Mouse (Mus musculus) heart, embryonic 16.5 days (tissue): ENCODE results near the gene Gpr180. TPM values are rescaled to one million over a fixed set of nuclear protein-coding genes. Genes with fewer than 3 reads are reported as not detected.
"Not testable (repeated sequence)": the region's sequence is repeated elsewhere in the genome, so short reads cannot be mapped to it uniquely, and the experiment has no call there.

Experiments
- ATAC-seq: fragments of 200-750 bp; cut with Nextera tagmentation; replicated peaks from 2 replicates; pipeline ENCODE4 v1.8.0; 2017; ENCODE audit warnings: moderate number of reproducible peaks; ENCODE audit not compliant: insufficient read depth, low FRiP score; ENCODE audit errors: extremely low read depth
- H3K27ac ChIP-seq: fragments of 300-500 bp; sonication (generic); 2 replicates; pipeline ENCODE4 v1.5.1; 2014; ENCODE audit warnings: mild to moderate bottlenecking, low read length, control low read depth, moderate library complexity
- H3K27me3 ChIP-seq: fragments of 300-500 bp; sonication (generic); 2 replicates; pipeline ENCODE4 v1.6.1; 2014; ENCODE audit warnings: low read length, mixed read lengths; ENCODE audit not compliant: control insufficient read depth, insufficient read depth
- H3K36me3 ChIP-seq: fragments of 300-500 bp; sonication (generic); 2 replicates; pipeline ENCODE4 v1.6.1; 2014; ENCODE audit not compliant: control insufficient read depth, insufficient read depth
- H3K4me1 ChIP-seq: fragments of 300-500 bp; sonication (generic); 2 replicates; pipeline ENCODE4 v1.6.1; 2014; ENCODE audit warnings: low read length, mixed read lengths; ENCODE audit not compliant: control insufficient read depth, insufficient read depth
- H3K4me2 ChIP-seq: fragments of 300-500 bp; sonication (generic); 2 replicates; pipeline ENCODE4 v1.6.1; 2014; ENCODE audit warnings: low read depth, mild to moderate bottlenecking, control low read depth, low read length
- H3K4me3 ChIP-seq: fragments of 300-500 bp; sonication (generic); 2 replicates; pipeline ENCODE4 v1.5.1; 2014; ENCODE audit warnings: mild to moderate bottlenecking, control low read depth, low read length
- H3K9ac ChIP-seq: fragments of 300-500 bp; sonication (generic); 2 replicates; pipeline ENCODE4 v1.6.1; 2014; ENCODE audit warnings: low read length, control low read depth
- H3K9me3 ChIP-seq: fragments of 300-500 bp; sonication (generic); replicated peaks from 2 replicates; pipeline ENCODE4 v1.6.1; 2016; ENCODE audit warnings: low read length; ENCODE audit not compliant: control insufficient read depth
- WGBS: fragments of 180-500 bp; shearing (Covaris S2); extraction: QIAGEN DNeasy Blood & Tissue Kit; methylation state at CpG from one replicate; pipeline ENCODE4 v1.1.7; 2014; 5-methylcytosine and 5-hydroxymethylcytosine counted together
- polyA plus RNA-seq: library from polyadenylated mRNA; unstranded; fragments of >200 nt; fragmentation: Nextera tagmentation; extraction: Ambion mirVana; gene quantifications from 2 replicates; pipeline ENCODE4 v1.2.1, GENCODE M21; 2015

The Gpr180 gene
- polyA plus RNA-seq = 39.3 and 41.5 TPM in 2 replicates

DNA sequence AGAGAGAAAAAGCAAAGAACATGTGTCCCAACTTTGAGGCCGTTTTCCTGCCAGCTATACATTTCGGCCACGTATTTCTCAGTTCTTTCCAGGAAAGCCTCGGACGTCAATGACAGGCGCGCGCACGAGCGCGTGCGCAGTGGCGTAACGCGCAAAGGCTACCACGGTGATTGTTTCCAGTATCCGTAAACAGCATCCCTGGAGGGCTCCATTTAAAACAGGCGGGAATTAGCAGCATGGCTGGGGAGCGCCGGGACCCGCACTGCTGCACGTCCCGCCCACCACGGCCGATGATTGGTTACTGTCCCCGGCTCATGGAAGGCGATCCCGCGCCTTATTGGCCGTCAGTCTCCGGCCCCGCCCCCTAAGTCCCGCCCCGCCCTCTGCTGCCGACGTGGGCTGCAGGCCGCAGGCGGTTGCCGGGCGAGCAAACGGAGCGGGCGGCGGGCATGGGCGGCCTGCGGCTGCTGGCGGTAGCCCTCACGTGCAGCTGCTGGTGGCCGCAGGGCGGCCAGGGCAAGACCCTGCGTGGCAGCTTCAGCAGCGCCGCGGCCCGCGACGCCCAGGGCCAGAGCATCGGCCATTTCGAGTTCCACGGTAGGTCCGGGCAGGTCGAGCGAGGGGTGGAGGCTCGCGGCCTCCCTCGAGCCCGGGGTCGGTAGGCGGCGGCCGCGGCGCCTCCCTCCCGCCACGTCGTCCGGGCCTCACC is at the start of gene Gpr180:
Gene Gpr180 (plus strand): TSS at position 415 of the 709 bp plus-strand sequence.
- WGBS = under 1% methylated on average over 72 of the region's 77 CpGs
- no peaks in the 10 kb centered on the region for H3K9me3 ChIP-seq
- H3K9ac ChIP-seq = peak within 1 kb of the TSS; percentile 95
- peaks cover 19% of the 10 kb centered on the region for H3K36me3 ChIP-seq
- peak within 1 kb of the TSS; percentile 90 for H3K4me3 ChIP-seq
- peak within 1 kb of the TSS; percentile 96 for H3K4me2 ChIP-seq
- no peaks in the 10 kb centered on the region for H3K27me3 ChIP-seq
- H3K4me1 ChIP-seq = peaks cover 12% of the 10 kb centered on the region
- peak within 1 kb of the TSS; percentile 67 for H3K27ac ChIP-seq
- peak; percentile 95 for ATAC-seq

DNA sequence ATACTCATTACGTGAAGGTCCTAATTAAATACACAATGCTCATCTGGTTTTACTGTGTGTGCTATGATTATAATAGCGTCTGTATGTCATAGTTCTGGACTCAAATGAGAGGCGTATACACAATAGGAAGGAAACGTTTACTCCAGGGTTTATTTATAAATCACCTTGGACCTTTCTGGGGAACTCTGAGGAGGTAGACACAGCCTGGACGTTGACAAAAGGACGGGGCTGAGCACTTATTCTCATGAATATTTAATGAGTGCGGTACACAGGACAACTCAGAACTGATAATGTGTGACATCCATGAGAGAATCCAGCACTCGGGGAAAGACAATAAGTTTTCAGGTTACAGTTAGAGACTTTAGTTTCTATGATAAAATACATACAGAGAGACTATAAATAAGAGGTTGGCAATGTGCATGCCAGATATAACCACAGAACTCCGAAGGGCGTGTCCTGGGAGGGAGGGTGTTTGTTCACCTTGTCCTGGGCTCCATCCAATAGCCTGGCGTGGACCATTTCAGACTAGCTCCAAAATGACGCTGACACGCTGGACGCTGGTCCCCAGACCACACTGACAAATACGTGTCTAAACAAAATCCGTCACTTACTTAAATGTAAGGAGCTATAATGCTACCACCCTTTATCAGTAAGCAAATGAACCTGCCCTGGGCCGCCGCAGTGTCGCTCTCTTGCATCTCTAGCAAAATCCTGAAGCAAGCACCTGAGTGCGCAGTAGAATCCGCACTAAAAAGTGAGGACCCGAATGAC is 48.3 kb upstream of the Gpr180 start:
- Histone ChIP-seq H3K9ac (peak overlapping the region; percentile 79), H3K36me3 (no peaks in the 10 kb centered on the region), H3K27me3 (0 out of 2 replicates have a peak, but pooled peaks cover 2% of the 10 kb centered on the region), H3K4me1 (peaks cover 5% of the 10 kb centered on the region; the same call in 1 of the 2 replicates), H3K9me3 (no peaks in the 10 kb centered on the region), H3K4me3 (peak overlapping the region; percentile 74), H3K4me2 (peak overlapping the region; percentile 68), H3K27ac (peak overlapping the region; percentile 77)
- 12% methylated on average over 22 of the region's 22 CpGs for WGBS
- ATAC-seq = peak; percentile 30; the same call in 1 of the 2 replicates

DNA sequence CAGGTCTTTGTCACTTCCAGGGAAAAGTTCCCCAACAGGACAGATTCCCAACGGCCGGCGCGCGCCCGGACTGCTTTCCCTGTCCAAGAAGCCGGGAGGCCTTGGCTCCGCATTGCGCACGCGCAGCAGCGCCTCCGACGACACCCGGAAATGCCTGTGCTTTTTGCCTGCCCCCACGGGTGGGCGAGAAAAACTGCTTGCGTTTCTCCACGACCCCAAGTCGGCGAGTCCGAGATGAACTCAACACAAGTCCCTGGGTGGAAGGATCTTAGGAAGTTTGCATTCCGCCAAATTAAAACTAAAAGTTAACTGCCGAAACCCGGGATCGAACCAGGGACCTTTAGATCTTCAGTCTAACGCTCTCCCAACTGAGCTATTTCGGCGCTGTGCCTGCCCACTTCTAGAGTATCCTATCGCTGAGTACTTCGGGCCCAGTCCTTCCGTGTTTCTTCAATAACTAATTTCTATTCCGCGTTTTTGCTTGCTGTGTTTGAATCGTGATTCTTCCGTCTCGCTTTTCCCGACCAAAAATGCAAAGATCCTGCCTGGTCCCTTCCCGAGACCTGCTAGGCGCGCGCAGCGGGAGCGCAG is 47.6 kb upstream of the Gpr180 start:
- Histone ChIP-seq H3K4me1 (peaks cover 5% of the 10 kb centered on the region; the same call in 1 of the 2 replicates), H3K9me3 (no peaks in the 10 kb centered on the region), H3K27me3 (no peaks in the 10 kb centered on the region), H3K27ac (peak overlapping the region; percentile 77), H3K9ac (peak overlapping the region; percentile 79), H3K4me3 (peak overlapping the region; percentile 74), H3K4me2 (peak overlapping the region; percentile 68), H3K36me3 (no peaks in the 10 kb centered on the region)
- peak; percentile 83 for ATAC-seq
- WGBS = under 1% methylated on average over 44 of the region's 44 CpGs

DNA sequence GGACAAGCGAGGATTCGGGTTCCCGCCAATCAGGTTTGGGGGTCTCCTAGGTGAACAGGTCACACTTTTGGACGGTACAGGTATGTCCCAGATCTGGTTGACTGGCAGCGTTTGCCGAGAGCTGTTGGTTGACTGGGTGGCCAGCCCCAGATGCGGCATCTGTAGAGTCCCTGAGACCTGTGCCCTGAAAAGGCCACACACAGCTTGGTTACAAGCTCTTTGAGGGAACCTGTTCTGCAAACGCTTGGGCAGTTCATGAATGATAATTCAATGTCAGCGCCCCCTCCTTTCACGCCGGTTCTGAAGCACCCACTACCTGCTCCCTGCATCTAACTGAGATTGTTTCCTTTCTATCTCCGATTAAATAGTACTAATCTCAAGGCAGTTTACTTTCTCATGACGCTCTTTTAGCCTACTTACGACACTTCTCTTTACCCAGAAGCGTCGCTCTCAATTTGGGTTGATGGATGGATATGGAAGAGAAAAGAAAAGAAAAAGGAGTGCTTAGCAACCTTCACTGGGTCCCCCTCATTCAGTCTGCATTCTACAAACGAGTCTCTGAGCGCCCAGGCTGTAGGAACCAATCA is 47.1 kb upstream of the Gpr180 start:
- peak overlapping the region; percentile 79 for H3K9ac ChIP-seq
- no peaks in the 10 kb centered on the region for H3K9me3 ChIP-seq
- H3K36me3 ChIP-seq = no peaks in the 10 kb centered on the region
- no peak overlapping the region for H3K27ac ChIP-seq
- H3K4me2 ChIP-seq = peak overlapping the region; percentile 68
- ATAC-seq = peak; percentile 8
- no peaks in the 10 kb centered on the region for H3K27me3 ChIP-seq
- 2% methylated on average over 18 of the region's 18 CpGs for WGBS
- peak overlapping the region; percentile 74 for H3K4me3 ChIP-seq
- H3K4me1 ChIP-seq = peaks cover 5% of the 10 kb centered on the region; the same call in 1 of the 2 replicates

DNA sequence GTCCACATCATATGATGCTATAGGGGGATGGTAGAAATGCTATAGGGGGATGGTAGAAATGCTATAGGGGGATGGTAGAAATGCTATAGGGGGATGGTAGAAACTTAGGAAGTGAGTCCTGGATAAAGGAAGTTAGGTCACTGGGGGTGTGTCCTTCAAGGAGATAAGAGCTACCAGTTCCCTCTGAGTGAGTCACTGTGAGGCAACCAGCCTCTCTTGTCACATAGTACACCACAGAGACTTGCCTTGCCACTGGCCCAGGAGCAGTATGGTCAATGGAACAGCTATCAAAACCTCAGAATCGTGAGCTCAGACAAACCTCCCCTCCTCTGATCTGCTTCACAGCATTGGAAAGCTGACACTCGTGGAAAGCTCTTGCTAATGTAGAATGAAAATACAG is 38.7 kb upstream of the Gpr180 start:
- no peak for ATAC-seq
- Histone ChIP-seq H3K36me3 (no peaks in the 10 kb centered on the region), H3K4me2 (no peak overlapping the region), H3K4me3 (no peak overlapping the region), H3K4me1 (no peaks in the 10 kb centered on the region), H3K27me3 (no peaks in the 10 kb centered on the region), H3K9ac (no peak overlapping the region), H3K9me3 (no peaks in the 10 kb centered on the region), H3K27ac (no peak overlapping the region)
- WGBS = 62% methylated on average over 2 of the region's 2 CpGs

DNA sequence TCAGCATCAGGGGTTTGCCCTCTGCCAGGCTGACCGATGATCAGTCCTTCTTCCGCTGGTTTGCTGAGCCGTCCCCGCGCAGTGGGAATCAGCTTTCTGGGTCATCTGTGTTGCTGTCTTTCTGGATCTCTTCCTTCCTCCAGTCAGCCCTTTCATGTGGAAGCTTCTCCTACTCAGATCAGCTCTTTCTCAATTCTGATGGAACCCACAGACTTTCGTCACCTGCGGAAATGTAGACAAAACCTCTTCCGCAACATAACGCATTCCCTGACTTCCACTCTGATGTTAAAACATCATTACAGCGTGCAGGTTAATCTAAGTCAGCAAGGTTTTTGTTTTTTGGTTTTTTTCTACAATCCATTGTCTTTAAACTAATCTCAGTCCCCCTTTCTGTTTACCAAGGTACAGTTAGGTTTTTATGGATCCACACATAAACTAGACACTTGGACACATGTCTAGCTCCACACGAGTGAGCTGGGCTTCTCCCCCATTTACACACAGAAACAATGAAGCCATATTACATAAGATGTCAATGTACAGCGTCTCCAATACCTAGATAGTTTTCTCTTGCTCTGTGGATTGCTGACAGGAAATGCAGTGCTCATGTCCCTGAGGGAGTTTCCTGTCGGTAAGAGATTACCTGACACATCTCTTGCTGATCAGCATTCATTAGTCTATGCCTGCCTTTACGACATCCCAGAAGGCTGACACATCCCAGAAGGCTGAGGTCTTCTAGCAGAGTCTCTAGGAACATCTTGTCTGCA is 35.5 kb upstream of the Gpr180 start:
- Histone ChIP-seq H3K27me3 (no peaks in the 10 kb centered on the region), H3K9me3 (peaks cover 7% of the 10 kb centered on the region; the same call in 1 of the 2 replicates), H3K4me3 (no peak overlapping the region), H3K36me3 (no peaks in the 10 kb centered on the region), H3K9ac (no peak overlapping the region), H3K27ac (no peak overlapping the region), H3K4me2 (no peak overlapping the region), H3K4me1 (no peaks in the 10 kb centered on the region)
- WGBS = 72% methylated on average over 14 of the region's 14 CpGs
- no peak for ATAC-seq

DNA sequence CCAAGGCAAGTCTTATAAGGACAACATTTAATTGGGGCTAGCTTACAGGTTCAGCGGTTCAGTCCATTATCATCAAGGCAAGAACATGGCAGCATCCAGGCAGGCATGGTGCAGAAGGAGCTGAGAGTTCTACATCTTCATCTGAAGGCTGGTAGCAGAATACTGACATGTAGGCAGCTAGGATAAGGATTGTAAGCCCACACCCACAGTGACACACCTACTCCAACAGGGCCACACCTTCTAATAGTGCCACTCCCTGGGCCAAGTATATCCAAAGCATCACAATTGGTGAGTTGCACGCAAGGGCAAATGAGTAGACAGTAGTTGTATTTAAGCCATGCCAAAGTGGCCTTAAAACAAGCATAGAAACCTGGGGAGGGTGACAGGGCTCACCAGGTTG is 29.5 kb upstream of the Gpr180 start:
- not testable (repeated sequence) for H3K9me3 ChIP-seq, H3K4me3 ChIP-seq, H3K27ac ChIP-seq, H3K4me2 ChIP-seq, H3K27me3 ChIP-seq, H3K9ac ChIP-seq, H3K4me1 ChIP-seq, ATAC-seq
- peaks cover 10% of the 10 kb centered on the region for H3K36me3 ChIP-seq
- 86% methylated on average over 2 of the region's 2 CpGs for WGBS

DNA sequence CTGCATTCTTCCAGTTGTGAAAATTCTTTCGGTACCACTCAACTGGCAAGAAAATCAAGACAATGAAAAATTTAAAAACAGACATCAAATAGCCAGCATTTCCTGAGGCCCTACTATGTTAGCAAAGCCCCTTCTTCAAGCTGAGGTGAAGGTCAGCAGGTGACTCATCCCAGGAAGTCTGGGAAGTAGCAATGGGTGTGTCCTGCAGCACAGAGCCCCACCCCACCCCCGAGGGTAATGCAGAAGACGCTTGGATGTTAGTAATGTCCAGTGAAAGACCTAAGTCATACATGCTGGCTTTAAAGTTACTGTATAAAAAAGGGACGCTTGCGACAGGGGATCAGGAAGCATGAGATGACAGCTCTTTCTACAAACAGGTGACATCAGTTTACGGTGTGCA is 23.8 kb upstream of the Gpr180 start:
- no peak overlapping the region for H3K4me3 ChIP-seq
- ATAC-seq = no peak
- H3K27me3 ChIP-seq = no peaks in the 10 kb centered on the region
- no peak overlapping the region for H3K4me2 ChIP-seq
- WGBS = 91% methylated on average over 6 of the region's 6 CpGs
- no peak overlapping the region for H3K27ac ChIP-seq
- no peak overlapping the region for H3K9ac ChIP-seq
- H3K36me3 ChIP-seq = peaks cover 50% of the 10 kb centered on the region
- no peaks in the 10 kb centered on the region for H3K9me3 ChIP-seq
- no peaks in the 10 kb centered on the region for H3K4me1 ChIP-seq
